Mouse (Mus musculus): Measurements from ENCODE around the gene Atcay. TPM values are rescaled to one million over a fixed set of nuclear protein-coding genes. Genes with fewer than 3 reads are reported as not detected.

The Atcay gene
- total RNA-seq, 2 experiments from 2014 or later: 150 to 155 TPM

Small RNA genes lying within 50 kb of the gene (microRNA-seq; reads per million reads assigned to microRNA genes)
- 21.3 to 22.2 reads per million in 2 experiments for gene Mir3057

Other genes starting within 250 kb of the Atcay start
- 100 to 1,000 TPM; 166 to 173 TPM for gene Gng7, start 215.9 kb downstream of the Atcay start, total RNA-seq (2021)
- 10 to 100 TPM; 96.6 to 98.2 TPM for gene Diras1, start 205.2 kb downstream of the Atcay start, total RNA-seq (2021)
- gene Slc39a3, start 193.4 kb downstream of the Atcay start, total RNA-seq (2021): 10 to 100 TPM; 62.1 to 64.4 TPM
- gene Sgta, start 170.7 kb downstream of the Atcay start, total RNA-seq (2021): 100 to 1,000 TPM; 180 to 183 TPM
- 10 to 100 TPM; 50.5 to 50.6 TPM for gene Thop1, start 160.8 kb downstream of the Atcay start, total RNA-seq (2021)
- under 1 TPM; 0.57 to 0.63 TPM for gene Creb3l3, start 132.0 kb downstream of the Atcay start, total RNA-seq (2021)
- gene Map2k2, start 124.9 kb downstream of the Atcay start, total RNA-seq (2021): 100 to 1,000 TPM; 130 to 136 TPM
- gene Zbtb7a, start 95.6 kb downstream of the Atcay start, total RNA-seq (2021): 100 to 1,000 TPM; 122 to 126 TPM
- 10 to 100 TPM; 27.5 to 30.8 TPM for gene Pias4, start 62.9 kb downstream of the Atcay start, total RNA-seq (2021)
- 100 to 1,000 TPM; 907 to 934 TPM for gene Eef2, start 54.2 kb downstream of the Atcay start, total RNA-seq (2021)
- 10 to 100 TPM; 71.9 to 76.4 TPM for gene Dapk3, start 47.8 kb downstream of the Atcay start, total RNA-seq (2021)
- gene 4930442H23Rik, start 47.0 kb downstream of the Atcay start, total RNA-seq (2021): not detected
- under 1 TPM; 0.23 to 0.27 TPM for gene Nmrk2, start 28.8 kb downstream of the Atcay start, total RNA-seq (2021)
- 10 to 100 TPM; 57.6 to 63.6 TPM for gene Zfr2, start 2.3 kb upstream of the Atcay start, total RNA-seq (2021)
- gene Matk, start 22.1 kb upstream of the Atcay start, total RNA-seq (2021): 100 to 1,000 TPM; 204 to 214 TPM
- gene Mrpl54, start 36.1 kb upstream of the Atcay start, total RNA-seq (2021): 10 to 100 TPM; 36.9 to 40.4 TPM
- gene Apba3, start 36.1 kb upstream of the Atcay start, total RNA-seq (2021): 10 to 100 TPM; 39.3 to 40.9 TPM
- gene Tjp3, start 60.7 kb upstream of the Atcay start, total RNA-seq (2021): 1 to 10 TPM in 1 of 2 experiments, under 1 TPM in 1; 0.62 to 1.7 TPM
- gene Pip5k1c, start 62.1 kb upstream of the Atcay start, total RNA-seq (2021): 100 to 1,000 TPM; 303 to 304 TPM
- 10 to 100 TPM; 31.1 to 31.2 TPM for gene Cactin, start 90.3 kb upstream of the Atcay start, total RNA-seq (2021)
- 1 to 10 TPM in 1 of 2 experiments, under 1 TPM in 1; 0.74 to 1.0 TPM for gene Tbxa2r, start 97.9 kb upstream of the Atcay start, total RNA-seq (2021)
- 1 to 10 TPM; 1.8 TPM for gene Gipc3, start 112.4 kb upstream of the Atcay start, total RNA-seq (2021)
- 10 to 100 TPM; 32.4 to 37.0 TPM for gene Hmg20b, start 119.6 kb upstream of the Atcay start, total RNA-seq (2021)
- 10 to 100 TPM; 42.2 to 44.4 TPM for gene Mfsd12, start 126.7 kb upstream of the Atcay start, total RNA-seq (2021)
- gene 4930404N11Rik, start 135.0 kb upstream of the Atcay start, total RNA-seq (2021): 1 to 10 TPM; 1.6 to 2.0 TPM
- 10 to 100 TPM; 70.8 to 72.5 TPM for gene Fzr1, start 147.7 kb upstream of the Atcay start, total RNA-seq (2021)
- 10 to 100 TPM; 82.0 to 82.9 TPM for gene Dohh, start 153.6 kb upstream of the Atcay start, total RNA-seq (2021)
- gene Gm48551, start 153.6 kb upstream of the Atcay start, total RNA-seq (2021): 1 to 10 TPM; 4.1 to 4.8 TPM
- 1 to 10 TPM; 4.2 to 6.9 TPM for gene Gm48552, start 158.2 kb upstream of the Atcay start, total RNA-seq (2021)
- 1 to 10 TPM; 1.8 to 2.4 TPM for gene Smim24, start 162.2 kb upstream of the Atcay start, total RNA-seq (2021)
- gene Nfic, start 224.8 kb upstream of the Atcay start, total RNA-seq (2021): 10 to 100 TPM; 54.2 to 54.7 TPM

Data from layer of hippocampus, adult 18-20 months (tissue).